In the genomic region with DNA sequence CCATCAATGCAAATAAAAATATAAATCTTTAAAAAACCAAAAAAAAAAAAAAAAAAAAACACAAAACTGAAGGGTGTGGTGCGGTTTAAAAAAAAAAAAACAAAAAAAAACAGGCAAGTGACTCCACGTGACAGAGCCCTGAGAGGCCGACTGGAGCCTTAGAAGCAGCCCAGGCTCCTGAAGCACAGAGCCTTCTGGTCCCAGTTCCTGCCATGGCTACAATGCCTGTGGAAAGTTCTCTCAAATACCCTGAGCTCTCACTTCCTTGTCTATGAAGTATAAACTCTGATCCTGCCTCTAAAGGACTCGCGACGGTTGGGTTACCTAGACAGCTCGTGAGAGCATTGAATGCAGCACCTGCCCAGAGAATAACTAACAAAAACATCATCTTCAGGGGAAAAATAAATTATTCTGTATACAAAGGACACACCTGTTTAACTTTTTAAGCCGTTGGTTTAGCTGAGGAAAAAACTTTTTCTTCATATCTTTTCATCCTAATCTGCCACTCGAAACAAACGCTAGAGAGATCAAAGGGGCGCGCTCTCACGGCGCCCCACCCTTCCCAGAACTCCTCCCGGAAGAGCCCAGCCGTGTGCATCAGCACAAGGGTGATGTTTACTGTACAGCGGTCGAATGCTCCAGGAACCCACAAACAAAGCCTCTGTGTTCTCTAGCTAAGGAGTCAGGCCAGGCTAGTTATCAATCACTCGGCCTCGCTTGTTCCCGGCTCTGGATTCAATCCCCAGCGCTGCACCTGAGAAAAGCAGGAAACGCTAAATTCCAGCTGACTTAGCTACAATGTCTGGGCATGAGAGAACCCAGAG, we compare ENCODE assay signal across 8 mouse cellular contexts. TPM values are rescaled to one million over a fixed set of nuclear protein-coding genes. Genes with fewer than 3 reads are reported as not detected.
A peak's percentile ranks its signal among the peaks of the same experiment; 100 is the strongest.
DNase-seq lines count a peak whose midpoint lies in the region; ATAC-seq and TF ChIP-seq lines count a peak whose summit lies in the region.
"Had no signal": no experiment of that assay in that cellular context is flagged by ENCODE, and none has a peak within 500 bp of the region (broad histone marks: within the 10 kb centered on the region; RNA-seq: fewer than 3 reads in every experiment).

No protein-coding gene starts in this region.

- H3K9me3 ChIP-seq in intestine, postnatal 0 days (ENCODE audit: control insufficient read depth), result no peaks in the 10 kb centered on the region
- H3K9me3 ChIP-seq in neural tube, embryonic 14.5 days (ENCODE audit: control insufficient read depth, low read length), result no peaks in the 10 kb centered on the region
- H3K9me3 ChIP-seq: midbrain, embryonic 12.5 days had no signal

- no peak for TF ChIP-seq POLR2A in testis, adult 2 months (IDR thresholded peaks at IDR 0.05; ENCODE audit: control insufficient read depth, low read depth, low read length)

- H3K36me3 ChIP-seq in testis, adult 2 months (ENCODE audit: control insufficient read depth, insufficient read depth, low read length), result no peaks in the 10 kb centered on the region; the same call in 1 of the 2 replicates
- H3K36me3 ChIP-seq in intestine, postnatal 0 days (ENCODE audit: control insufficient read depth, insufficient read depth), result no peaks in the 10 kb centered on the region
- H3K36me3 ChIP-seq in neural tube, embryonic 14.5 days (ENCODE audit: control insufficient read depth, insufficient read depth, low read length), result no peaks in the 10 kb centered on the region

- peak; percentile 96 for ATAC-seq in intestine, postnatal 0 days
- peak; percentile 62; the same call in 1 of the 2 replicates for ATAC-seq in neural tube, embryonic 14.5 days (ENCODE audit: low read depth)

- 21% methylated on average over 23 of the region's 23 CpGs for WGBS in intestine, postnatal 0 days
- WGBS in neural tube, embryonic 14.5 days, result 37% methylated on average over 23 of the region's 23 CpGs

- TF ChIP-seq CTCF in testis, adult 2 months (IDR thresholded peaks at IDR 0.05; ENCODE audit: control insufficient read depth, insufficient read depth, insufficient replicate concordance, low read depth, low read length), result no peak
- TF ChIP-seq CTCF in intestine, postnatal 0 days (IDR thresholded peaks at IDR 0.05; ENCODE audit: low read depth), result no peak

- no peaks in the 10 kb centered on the region for H3K27me3 ChIP-seq in testis, adult 2 months (ENCODE audit: control insufficient read depth, insufficient read depth, low read length)
- H3K27me3 ChIP-seq in intestine, postnatal 0 days (replicated peaks; ENCODE audit: control insufficient read depth, insufficient read depth, low read length), result no peaks in the 10 kb centered on the region
- H3K27me3 ChIP-seq in neural tube, embryonic 14.5 days (ENCODE audit: control insufficient read depth, insufficient read depth, low read length), result no peaks in the 10 kb centered on the region
- H3K27me3 ChIP-seq: midbrain, embryonic 12.5 days had no signal

- 0 out of 2 replicates have a peak overlapping the region, but pooled peaks have one; percentile 12 for H3K9ac ChIP-seq in intestine, postnatal 0 days (ENCODE audit: low read depth, low read length)
- H3K9ac ChIP-seq in neural tube, embryonic 14.5 days (replicated peaks; ENCODE audit: low read depth, low read length), result no peak overlapping the region
- H3K9ac ChIP-seq: midbrain, embryonic 12.5 days had no signal

- peak overlapping the region; percentile 38; the same call in 1 of the 2 replicates for H3K4me3 ChIP-seq in testis, adult 2 months (ENCODE audit: control insufficient read depth, low read depth, low read length)
- peak overlapping the region; percentile 26 for H3K4me3 ChIP-seq in intestine, postnatal 0 days (ENCODE audit: low read depth, low read length)
- H3K4me3 ChIP-seq in neural tube, embryonic 14.5 days (ENCODE audit: low read depth, low read length), result no peak overlapping the region
- H3K4me3 ChIP-seq: midbrain, embryonic 12.5 days had no signal

- peak overlapping the region; percentile 55 for H3K4me2 ChIP-seq in intestine, postnatal 0 days (replicated peaks; ENCODE audit: low read depth)
- H3K4me2 ChIP-seq in neural tube, embryonic 14.5 days (ENCODE audit: low read depth, low read length), result peak overlapping the region; percentile 16; the same call in 1 of the 2 replicates
- H3K4me2 ChIP-seq: midbrain, embryonic 12.5 days had no signal

- no peak for DNase-seq in testis, postnatal 14 days (ENCODE audit: low spot score)
- peak; percentile 14 for DNase-seq in embryo, embryonic 9.5 days (ENCODE audit: extremely low spot score)
- no peak for DNase-seq in adipocyte (ENCODE audit: low spot score)
- no peak for DNase-seq in right cerebral cortex, postnatal 4 days

- no peaks in the 10 kb centered on the region; the same call in 1 of the 2 replicates for H3K4me1 ChIP-seq in testis, adult 2 months (ENCODE audit: control insufficient read depth, insufficient read depth, low read length)
- H3K4me1 ChIP-seq in intestine, postnatal 0 days (replicated peaks; ENCODE audit: control insufficient read depth, insufficient read depth, low read length), result no peaks in the 10 kb centered on the region
- no peaks in the 10 kb centered on the region for H3K4me1 ChIP-seq in neural tube, embryonic 14.5 days (ENCODE audit: control insufficient read depth, insufficient read depth, low read length)

- no peak overlapping the region for H3K27ac ChIP-seq in testis, adult 2 months (ENCODE audit: control insufficient read depth, insufficient read depth, low read depth, low read length)
- peak overlapping the region; percentile 47 for H3K27ac ChIP-seq in intestine, postnatal 0 days (ENCODE audit: low read depth, low read length)
- peak overlapping the region; percentile 8; the same call in 1 of the 2 replicates for H3K27ac ChIP-seq in neural tube, embryonic 14.5 days (ENCODE audit: low read depth, low read length)
- H3K27ac ChIP-seq: midbrain, embryonic 12.5 days had no signal

RNA-seq across cellular contexts. Expression of a gene that starts 27.4 kb away (rescaled TPM):
- 8.9 and 9.3 TPM in 2 replicates for polyA plus RNA-seq in testis, adult 2 months (2012; rRNA removed)
- polyA plus RNA-seq in intestine, postnatal 0 days (2015; fragmentation: Nextera tagmentation; extraction: Ambion mirVana), result 15.0 and 15.6 TPM in 2 replicates
- 51.1 and 57.2 TPM in 2 replicates for polyA plus RNA-seq in neural tube, embryonic 14.5 days (2014; fragmentation: Nextera tagmentation; extraction: Ambion mirVana)

RNA-seq across cellular contexts. Expression of a gene that starts 27.6 kb away (rescaled TPM):
- 84.2 and 92.2 TPM in 2 replicates for polyA plus RNA-seq in testis, adult 2 months (2012; rRNA removed)
- 0.07 and 0.08 TPM in 2 replicates for polyA plus RNA-seq in intestine, postnatal 0 days (2015; fragmentation: Nextera tagmentation; extraction: Ambion mirVana)
- polyA plus RNA-seq in neural tube, embryonic 14.5 days (2014; fragmentation: Nextera tagmentation; extraction: Ambion mirVana), result 0.21 and 0.35 TPM in 2 replicates

RNA-seq across cellular contexts. Expression of a gene that starts 28.2 kb away (rescaled TPM):
- polyA plus RNA-seq in testis, adult 2 months (2012; rRNA removed), result 13.5 and 14.4 TPM in 2 replicates
- polyA plus RNA-seq in intestine, postnatal 0 days (2015; fragmentation: Nextera tagmentation; extraction: Ambion mirVana), result 2.1 and 2.3 TPM in 2 replicates
- polyA plus RNA-seq in neural tube, embryonic 14.5 days (2014; fragmentation: Nextera tagmentation; extraction: Ambion mirVana), result 3.1 and 3.2 TPM in 2 replicates

Comparison
In these comparisons a context has a peak if more than half of its experiments do, and no peak if none do; other contexts are left out.
1. RNA of a gene that starts 27.6 kb away (polyA plus RNA-seq): 84.2 to 92.2 TPM in testis, adult 2 months; 0.21 to 0.35 TPM in neural tube, embryonic 14.5 days and 0.07 to 0.08 TPM in intestine, postnatal 0 days; every median in the first group is over 10 times any median in the second.